Mouse (Mus musculus): ENCODE data around the gene Prkcb. TPM values are rescaled to one million over a fixed set of nuclear protein-coding genes. Genes with fewer than 3 reads are reported as not detected.

Gene Prkcb
- polyA plus RNA-seq, 1 experiment from 2014 or later, result 10.2 TPM

GRCm38 (mm10) chr7:122352566-122353277, 64.2 kb downstream of the Prkcb start:
- Histone ChIP-seq H3K4me1 (no peaks in the 10 kb centered on the region), H3K9ac (no peak overlapping the region), H3K27me3 (no peaks in the 10 kb centered on the region), H3K4me2 (no peak overlapping the region), H3K27ac (no peak overlapping the region), H3K9me3 (no peaks in the 10 kb centered on the region), H3K36me3 (no peaks in the 10 kb centered on the region), H3K4me3 (no peak overlapping the region)
- ATAC-seq (ENCODE audit: insufficient number of reproducible peaks, low FRiP score, low TSS enrichment, low read depth), result no peak
- 46% methylated on average over 12 of the region's 12 CpGs for WGBS

DNA sequence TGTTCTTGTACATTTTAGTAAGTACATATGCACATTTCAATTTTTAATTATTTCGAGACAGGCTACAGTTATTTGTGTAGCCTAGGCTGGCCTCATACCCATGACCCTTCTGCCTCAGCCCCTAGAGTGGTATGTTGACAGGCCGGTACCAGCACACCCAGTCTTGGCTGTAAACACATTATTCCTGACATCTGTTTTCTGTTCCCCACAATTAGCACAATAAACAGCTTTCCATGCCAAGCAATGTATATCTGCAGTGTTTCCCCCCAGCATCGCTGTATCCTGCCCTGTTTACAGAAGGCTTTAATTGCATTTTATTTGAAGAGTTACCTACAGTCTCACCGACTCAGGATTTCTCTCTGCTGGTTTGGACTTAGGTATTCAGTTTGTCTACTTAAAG, 64.8 kb downstream of the Prkcb start:
- Histone ChIP-seq H3K9me3 (no peaks in the 10 kb centered on the region), H3K27ac (no peak overlapping the region), H3K36me3 (no peaks in the 10 kb centered on the region), H3K4me3 (no peak overlapping the region), H3K27me3 (no peaks in the 10 kb centered on the region), H3K9ac (no peak overlapping the region), H3K4me2 (no peak overlapping the region), H3K4me1 (no peaks in the 10 kb centered on the region)
- no peak for ATAC-seq (ENCODE audit: insufficient number of reproducible peaks, low FRiP score, low TSS enrichment, low read depth)
- WGBS, result 34% methylated on average over 4 of the region's 4 CpGs

- no peak overlapping the region for H3K4me3 ChIP-seq
- no peak overlapping the region for H3K27ac ChIP-seq
- 41% methylated on average over 2 of the region's 2 CpGs for WGBS
- ATAC-seq (ENCODE audit: insufficient number of reproducible peaks, low FRiP score, low TSS enrichment, low read depth), result no peak
- H3K4me2 ChIP-seq, result no peak overlapping the region
- no peak overlapping the region for H3K9ac ChIP-seq
- no peaks in the 10 kb centered on the region for H3K9me3 ChIP-seq
- no peaks in the 10 kb centered on the region for H3K27me3 ChIP-seq
- H3K36me3 ChIP-seq, result no peaks in the 10 kb centered on the region
- H3K4me1 ChIP-seq, result no peaks in the 10 kb centered on the region
Measured at GRCm38 (mm10) chr7:122356941-122357340, 68.4 kb downstream of the Prkcb start.

DNA sequence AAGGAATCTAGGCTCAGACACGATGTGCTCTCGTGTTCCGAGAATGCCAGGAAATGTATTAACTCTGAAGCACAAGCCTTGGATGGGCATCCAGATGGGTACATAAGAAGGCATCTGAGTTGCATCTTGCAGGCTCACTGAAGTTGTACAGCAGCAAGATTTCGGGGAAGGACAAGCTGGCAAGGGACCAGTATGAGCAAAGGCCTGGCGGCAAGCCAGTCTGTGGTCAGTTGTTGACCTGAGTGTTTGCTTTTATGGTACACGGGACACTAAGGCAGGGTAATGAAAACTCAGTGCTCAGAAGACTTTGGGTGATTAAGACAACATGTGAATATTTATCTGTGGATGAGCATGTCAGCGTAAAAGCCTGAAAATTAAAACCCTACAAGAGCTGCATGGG, 69.3 kb downstream of the Prkcb start:
- Histone ChIP-seq H3K27me3 (no peaks in the 10 kb centered on the region), H3K4me3 (no peak overlapping the region), H3K9ac (no peak overlapping the region), H3K4me1 (no peaks in the 10 kb centered on the region), H3K4me2 (no peak overlapping the region), H3K9me3 (no peaks in the 10 kb centered on the region), H3K27ac (no peak overlapping the region), H3K36me3 (no peaks in the 10 kb centered on the region)
- ATAC-seq (ENCODE audit: insufficient number of reproducible peaks, low FRiP score, low TSS enrichment, low read depth), result no peak
- WGBS, result 80% methylated on average over 7 of the region's 7 CpGs

GRCm38 (mm10) chr7:122366635-122367034, 78.1 kb downstream of the Prkcb start:
- Histone ChIP-seq H3K9me3 (no peaks in the 10 kb centered on the region), H3K27me3 (no peaks in the 10 kb centered on the region), H3K4me1 (no peaks in the 10 kb centered on the region), H3K9ac (no peak overlapping the region), H3K27ac (no peak overlapping the region), H3K36me3 (no peaks in the 10 kb centered on the region), H3K4me2 (no peak overlapping the region), H3K4me3 (no peak overlapping the region)
- ATAC-seq (ENCODE audit: insufficient number of reproducible peaks, low FRiP score, low TSS enrichment, low read depth), result no peak
- WGBS, result 72% methylated on average over 1 of the region's 1 CpGs

- Histone ChIP-seq H3K27me3 (no peaks in the 10 kb centered on the region), H3K4me1 (no peaks in the 10 kb centered on the region), H3K36me3 (no peaks in the 10 kb centered on the region), H3K9ac (no peak overlapping the region), H3K4me2 (no peak overlapping the region), H3K9me3 (no peaks in the 10 kb centered on the region), H3K4me3 (no peak overlapping the region), H3K27ac (no peak overlapping the region)
- no peak for ATAC-seq (ENCODE audit: insufficient number of reproducible peaks, low FRiP score, low TSS enrichment, low read depth)
- WGBS, result 85% methylated on average over 7 of the region's 7 CpGs
Measured at GRCm38 (mm10) chr7:122367303-122368007, 78.9 kb downstream of the Prkcb start.

- ATAC-seq (ENCODE audit: insufficient number of reproducible peaks, low FRiP score, low TSS enrichment, low read depth), result no peak
- Histone ChIP-seq H3K36me3 (no peaks in the 10 kb centered on the region), H3K4me2 (no peak overlapping the region), H3K27ac (no peak overlapping the region), H3K27me3 (no peaks in the 10 kb centered on the region), H3K4me1 (no peaks in the 10 kb centered on the region), H3K9me3 (no peaks in the 10 kb centered on the region), H3K9ac (no peak overlapping the region), H3K4me3 (no peak overlapping the region)
- WGBS, result 89% methylated on average over 12 of the region's 12 CpGs
Measured at GRCm38 (mm10) chr7:122370488-122370887, 81.9 kb downstream of the Prkcb start.

DNA sequence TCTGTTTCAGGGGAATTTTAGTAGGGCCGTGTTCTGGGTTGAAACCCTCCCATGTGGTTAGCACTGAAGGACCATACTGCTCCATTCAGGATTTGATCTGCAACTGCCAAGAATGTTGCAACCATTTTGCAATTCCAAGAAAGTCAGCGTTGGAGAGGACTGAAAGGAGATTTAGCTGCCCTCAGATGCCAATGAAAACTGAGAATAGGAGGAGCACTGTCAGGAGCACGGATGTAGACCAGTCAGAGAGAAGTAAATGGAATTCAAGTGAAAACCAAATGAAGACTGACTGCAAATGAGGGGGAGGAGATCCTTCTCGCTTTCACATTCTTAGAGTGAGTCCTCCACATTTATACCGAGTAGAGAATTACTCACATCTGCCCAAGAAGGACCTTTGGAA, 83.4 kb downstream of the Prkcb start:
- H3K27me3 ChIP-seq, result no peaks in the 10 kb centered on the region
- ATAC-seq (ENCODE audit: insufficient number of reproducible peaks, low FRiP score, low TSS enrichment, low read depth), result no peak
- H3K4me2 ChIP-seq, result no peak overlapping the region
- H3K9ac ChIP-seq, result no peak overlapping the region
- 58% methylated on average over 5 of the region's 5 CpGs for WGBS
- no peaks in the 10 kb centered on the region for H3K9me3 ChIP-seq
- no peaks in the 10 kb centered on the region for H3K36me3 ChIP-seq
- no peak overlapping the region for H3K4me3 ChIP-seq
- H3K4me1 ChIP-seq, result no peaks in the 10 kb centered on the region
- H3K27ac ChIP-seq, result no peak overlapping the region

- WGBS, result 75% methylated on average over 3 of the region's 3 CpGs
- H3K4me1 ChIP-seq, result no peaks in the 10 kb centered on the region
- no peak overlapping the region for H3K9ac ChIP-seq
- no peak for ATAC-seq (ENCODE audit: insufficient number of reproducible peaks, low FRiP score, low TSS enrichment, low read depth)
- H3K27me3 ChIP-seq, result no peaks in the 10 kb centered on the region
- no peaks in the 10 kb centered on the region for H3K36me3 ChIP-seq
- H3K27ac ChIP-seq, result no peak overlapping the region
- H3K9me3 ChIP-seq, result no peaks in the 10 kb centered on the region
- no peak overlapping the region for H3K4me3 ChIP-seq
- H3K4me2 ChIP-seq, result no peak overlapping the region
Measured at GRCm38 (mm10) chr7:122372349-122372748, 83.8 kb downstream of the Prkcb start.

DNA sequence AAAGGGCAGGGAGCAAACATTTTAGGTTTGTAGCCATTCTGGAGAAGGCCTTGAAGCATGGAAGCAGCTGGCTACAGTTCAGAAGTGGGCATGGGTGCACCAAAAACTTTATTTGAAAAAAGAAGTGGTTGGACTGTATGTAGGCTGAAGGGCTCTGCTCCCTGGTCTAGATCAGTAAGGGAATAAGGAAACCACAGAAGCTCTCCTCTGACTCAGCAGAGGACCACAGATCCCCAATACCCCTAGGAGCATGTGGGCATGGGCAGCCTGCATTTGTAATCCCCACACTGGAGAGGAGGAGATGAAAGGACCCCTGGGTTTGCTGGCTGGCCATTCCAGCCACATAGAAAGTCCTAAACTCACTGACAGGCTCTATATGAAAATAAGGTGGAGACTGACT, 88.3 kb downstream of the Prkcb start:
- Histone ChIP-seq H3K4me1 (peaks cover 7% of the 10 kb centered on the region; the same call in 1 of the 2 replicates), H3K27ac (no peak overlapping the region), H3K9me3 (no peaks in the 10 kb centered on the region), H3K27me3 (no peaks in the 10 kb centered on the region), H3K9ac (no peak overlapping the region), H3K36me3 (no peaks in the 10 kb centered on the region), H3K4me3 (no peak overlapping the region), H3K4me2 (no peak overlapping the region)
- ATAC-seq (ENCODE audit: insufficient number of reproducible peaks, low FRiP score, low TSS enrichment, low read depth), result no peak

DNA sequence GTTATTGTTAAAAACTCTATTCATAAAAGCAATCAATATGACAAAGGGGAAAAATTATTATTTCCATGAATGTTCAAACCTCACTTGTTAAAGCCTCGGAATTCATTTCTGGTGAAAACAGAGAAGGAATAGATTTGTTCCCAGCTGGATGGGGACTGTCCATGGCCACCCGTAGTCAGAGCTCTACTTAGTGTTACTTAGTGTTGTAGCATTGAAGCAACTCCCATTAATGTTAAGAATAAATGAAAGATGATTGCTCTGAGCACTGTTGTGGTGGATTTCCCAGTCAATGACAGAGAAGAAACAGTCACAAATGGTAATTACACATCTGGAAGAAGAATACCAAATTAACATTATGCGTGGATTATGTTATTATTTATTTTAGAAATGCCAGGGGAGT, 89.4 kb downstream of the Prkcb start:
- WGBS, result 70% methylated on average over 3 of the region's 3 CpGs
- Histone ChIP-seq H3K9ac (no peak overlapping the region), H3K9me3 (no peaks in the 10 kb centered on the region), H3K27ac (no peak overlapping the region), H3K27me3 (no peaks in the 10 kb centered on the region), H3K36me3 (no peaks in the 10 kb centered on the region), H3K4me1 (peaks cover 7% of the 10 kb centered on the region; the same call in 1 of the 2 replicates), H3K4me3 (no peak overlapping the region), H3K4me2 (no peak overlapping the region)
- ATAC-seq (ENCODE audit: insufficient number of reproducible peaks, low FRiP score, low TSS enrichment, low read depth), result no peak

- Histone ChIP-seq H3K27me3 (no peaks in the 10 kb centered on the region), H3K9me3 (no peaks in the 10 kb centered on the region), H3K4me2 (no peak overlapping the region), H3K4me3 (no peak overlapping the region), H3K36me3 (no peaks in the 10 kb centered on the region), H3K9ac (no peak overlapping the region), H3K4me1 (peaks cover 7% of the 10 kb centered on the region; the same call in 1 of the 2 replicates), H3K27ac (no peak overlapping the region)
- WGBS, result 32% methylated on average over 10 of the region's 10 CpGs
- ATAC-seq (ENCODE audit: insufficient number of reproducible peaks, low FRiP score, low TSS enrichment, low read depth), result no peak
Measured at GRCm38 (mm10) chr7:122378473-122378872, 89.9 kb downstream of the Prkcb start.
